Mouse (Mus musculus) neutrophil, adult 65 days (primary cell): ENCODE measurements around the gene Chuk. TPM values are rescaled to one million over a fixed set of nuclear protein-coding genes. Genes with fewer than 3 reads are reported as not detected.

Experiments
- total RNA-seq: library from RNA; stranded (reverse); gene quantifications from 2 replicates; pipeline ENCODE4 v1.2.4, GENCODE M21; 2023

Chuk gene
- 41.3 and 56.6 TPM in 2 replicates for total RNA-seq

DNA sequence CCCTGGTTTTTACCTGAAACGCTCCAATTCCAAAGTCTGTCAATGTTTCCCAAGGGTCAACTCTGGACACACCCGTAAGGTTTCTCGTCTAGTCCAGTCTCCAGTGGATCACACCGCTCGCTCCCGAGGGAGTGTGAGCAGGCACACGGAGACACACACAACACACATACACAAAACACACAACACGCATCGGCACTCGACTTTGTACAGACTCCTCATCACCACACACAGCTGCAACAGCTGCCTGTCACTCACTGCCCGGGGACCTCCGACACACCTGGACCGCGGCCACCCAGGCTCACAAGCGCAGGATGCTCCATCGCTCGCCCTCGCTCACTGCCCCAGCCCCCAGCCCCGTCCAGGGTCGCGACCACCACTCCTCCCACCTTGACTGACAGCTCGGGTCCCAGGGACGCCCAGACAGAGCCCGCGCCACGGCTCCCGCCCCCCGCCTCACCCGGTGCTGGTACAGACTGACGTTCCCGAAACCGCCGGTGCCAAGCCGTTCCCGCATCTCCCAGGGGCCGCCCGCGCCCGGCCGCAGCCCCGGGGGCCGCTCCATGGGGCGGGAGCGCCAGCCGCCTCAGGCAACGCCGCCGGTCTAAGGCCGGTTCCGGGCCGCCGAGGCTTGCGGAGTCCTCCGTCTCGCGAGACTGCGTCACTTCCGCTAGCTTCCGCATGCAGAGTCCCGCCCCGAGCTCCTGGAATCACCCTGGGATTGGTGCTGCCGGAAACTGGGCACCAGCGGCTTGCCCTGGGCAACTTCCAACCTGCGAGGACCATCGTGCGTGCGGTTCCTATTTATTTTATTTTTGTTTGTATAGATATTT lies at the start of gene Chuk:
Gene Chuk (minus strand): TSS at position 650 of the 830 bp plus-strand sequence.

GRCm38 (mm10) chr19:44145702-44146567 lies 38.7 kb upstream of the Chuk start, which contains the start of gene Bloc1s2:
Gene Bloc1s2 (minus strand): TSS chr19:44146446.

GRCm38 (mm10) chr19:44135072-44135959 lies 28.0 kb upstream of the Chuk start, which contains the start of gene Cwf19l1:
Gene Cwf19l1 (minus strand): TSS chr19:44135876.

DNA sequence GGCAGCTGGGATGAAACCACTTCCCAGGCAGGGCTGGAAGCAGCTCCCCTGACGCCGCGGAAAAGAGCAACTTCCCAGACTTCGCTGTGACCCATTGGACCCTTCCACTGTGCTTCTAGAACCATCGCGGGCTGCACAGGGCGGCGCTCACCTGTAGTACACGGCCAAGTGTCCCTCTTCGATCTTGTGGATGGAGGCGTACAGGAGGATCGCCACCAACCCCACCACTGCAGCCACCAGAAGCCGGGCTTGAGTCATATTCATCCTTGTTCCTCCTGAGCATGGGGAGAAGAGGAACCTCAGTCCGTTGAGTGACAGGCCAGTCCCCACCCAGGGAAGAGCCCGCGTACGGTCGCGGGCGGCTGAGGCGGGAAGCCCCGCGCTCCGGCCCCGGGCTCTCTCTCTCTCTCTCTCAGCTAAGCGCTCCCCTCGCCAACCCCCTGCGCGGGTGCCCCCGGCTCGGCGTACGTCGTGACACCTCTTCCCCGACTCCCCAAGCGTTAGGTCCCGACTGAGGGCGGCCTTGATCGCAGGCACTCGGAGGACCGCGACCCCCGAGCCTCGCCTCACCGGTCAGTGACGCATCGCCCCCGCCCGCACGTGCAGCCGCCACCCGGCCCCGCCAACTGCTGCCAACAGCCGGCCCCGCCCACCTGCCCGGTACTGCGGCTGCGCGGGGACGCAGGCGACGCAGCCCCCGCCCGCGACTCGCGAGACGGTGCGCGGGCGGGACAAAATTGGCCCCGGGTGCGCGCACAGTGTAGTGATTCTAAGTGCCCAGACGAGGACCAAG lies 38.0 kb downstream of the Chuk start, which contains the start of gene Erlin1:
Gene Erlin1 (minus strand): TSS at position 665 of the 793 bp plus-strand sequence.

DNA sequence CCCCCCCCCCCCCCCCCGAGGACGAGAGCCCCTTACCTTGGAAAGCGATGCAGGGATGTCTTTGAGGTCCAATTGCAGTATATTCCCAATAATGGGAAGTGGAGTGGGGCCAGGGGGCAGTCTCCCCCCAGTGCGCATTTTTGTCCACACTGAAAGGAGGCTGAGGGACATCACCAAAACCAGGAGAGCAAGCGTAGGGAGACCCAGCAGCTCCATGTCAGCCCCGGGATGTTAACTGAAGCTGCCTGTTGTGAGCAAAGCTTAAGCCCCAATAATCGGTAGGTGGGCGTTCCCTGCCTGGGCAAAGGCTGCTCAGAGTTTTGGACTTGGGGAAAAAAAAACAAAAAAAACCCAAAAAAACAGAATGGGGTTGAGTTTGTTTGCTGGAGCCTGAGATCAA lies 78.3 kb downstream of the Chuk start, which contains the start of gene Cyp2c23:
Gene Cyp2c23 (minus strand): TSS at position 237 of the 400 bp plus-strand sequence.

Other genes with a start within 250 kb of the Chuk start
- 19.9 and 26.2 TPM in 2 replicates for gene Dnmbp, start 167.3 kb downstream of the Chuk start, total RNA-seq
- not detected in 2 replicates for gene Cpn1, start 120.9 kb downstream of the Chuk start, total RNA-seq
- not detected in 2 replicates for gene Cyp2c23, start 78.3 kb downstream of the Chuk start, total RNA-seq
- gene Erlin1, start 37.7 kb downstream of the Chuk start, total RNA-seq = 25.5 and 27.4 TPM in 2 replicates
- 8.1 and 12.4 TPM in 2 replicates for gene Cwf19l1, start 28.4 kb upstream of the Chuk start, total RNA-seq
- 56.9 and 64.7 TPM in 2 replicates for gene Bloc1s2, start 39.0 kb upstream of the Chuk start, total RNA-seq
- gene Pkd2l1, start 85.0 kb upstream of the Chuk start, total RNA-seq = not detected in 2 replicates
- gene Scd3, start 95.8 kb upstream of the Chuk start, total RNA-seq = not detected in 2 replicates
- 14.1 and 16.4 TPM in 2 replicates for gene Scd2, start 186.2 kb upstream of the Chuk start, total RNA-seq
- 0.13 and 0.20 TPM in 2 replicates for gene Scd4, start 225.6 kb upstream of the Chuk start, total RNA-seq